Mouse (Mus musculus) megakaryocyte, embryonic 14.5 days (primary cell): ENCODE measurements around the gene Nell2.

Experiments
- FLI1 ChIP-seq: IDR thresholded peaks from 2 replicates; pipeline ENCODE4 v1.6.1; 2012; ENCODE audit warnings: low read length, inconsistent platforms, mixed read lengths
- GATA1 ChIP-seq: IDR thresholded peaks from 3 replicates; pipeline ENCODE4 v1.6.1; 2012; ENCODE audit warnings: mixed read lengths, low read length, inconsistent platforms, borderline replicate concordance

DNA sequence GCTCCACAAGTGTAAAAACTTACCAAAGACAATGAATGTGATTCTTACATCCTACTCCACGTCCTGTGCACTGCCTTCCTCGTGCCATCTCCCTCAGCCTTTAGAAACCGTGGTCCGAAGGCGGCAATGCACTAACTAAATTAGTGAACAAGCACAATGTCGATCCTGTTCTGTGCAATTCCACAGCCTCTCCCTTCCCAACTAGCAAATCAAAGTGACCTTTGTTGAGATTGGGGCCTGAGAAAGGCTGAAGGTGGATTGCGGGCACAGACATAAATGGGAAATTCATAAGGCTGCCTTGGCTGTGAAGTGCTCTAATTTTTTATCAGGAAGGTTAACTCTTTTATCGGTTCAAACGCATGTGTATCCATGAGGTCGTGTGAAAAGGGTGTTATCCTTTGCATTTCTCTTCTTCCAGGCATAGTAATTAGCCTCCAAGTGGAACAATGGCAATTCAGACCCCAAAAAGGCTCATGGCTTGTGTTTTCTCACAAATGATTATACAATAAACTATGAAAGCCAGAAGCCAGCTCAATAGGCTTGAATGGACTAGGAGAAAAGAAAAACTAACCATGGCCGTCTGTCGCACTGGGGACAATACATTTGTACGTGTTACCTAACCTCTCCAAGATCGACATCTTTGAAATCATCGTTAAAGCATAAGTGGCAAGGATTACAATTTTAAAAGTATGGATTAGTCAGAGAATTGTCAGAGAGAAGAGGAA lies 106.0 kb downstream of the Nell2 start:
- TF ChIP-seq GATA1 (no peak), FLI1 (no peak)
